Mouse (Mus musculus) gastrocnemius, adult 2 months (tissue): Measurements from ENCODE around the gene Rab40c. TPM values are rescaled to one million over a fixed set of nuclear protein-coding genes. Genes with fewer than 3 reads are reported as not detected.

Source experiments
- DNase-seq: peaks from one replicate; pipeline ENCODE4 v3.0.0; 2022
- H3K27ac ChIP-seq: fragments of 200-600 bp; 2 replicates; pipeline ENCODE4 v1.8.1; 2022; ENCODE audit warnings: mild to moderate bottlenecking
- H3K4me3 ChIP-seq: fragments of 200-600 bp; 2 replicates; pipeline ENCODE4 v1.8.1; 2022; ENCODE audit warnings: mild to moderate bottlenecking, moderate library complexity
- CTCF ChIP-seq: fragments of 200-600 bp; IDR thresholded peaks from 2 replicates; pipeline ENCODE4 v1.8.1; 2022; ENCODE audit warnings: antibody characterized with exemption, mild to moderate bottlenecking, moderate library complexity
- intact Hi-C: fragments of 180-260 bp; cut with DNase I; formaldehyde crosslinking; loops from one replicate; pipeline ENCODE4 v1.15.1; 2025
- total RNA-seq, 2 experiments: library from RNA; stranded (reverse); gene quantifications; 2 replicates each; pipeline ENCODE4 v1.2.3; 2021

Gene Rab40c
- total RNA-seq, 2 experiments from 2014 or later: 8.1 to 9.5 TPM

DNA sequence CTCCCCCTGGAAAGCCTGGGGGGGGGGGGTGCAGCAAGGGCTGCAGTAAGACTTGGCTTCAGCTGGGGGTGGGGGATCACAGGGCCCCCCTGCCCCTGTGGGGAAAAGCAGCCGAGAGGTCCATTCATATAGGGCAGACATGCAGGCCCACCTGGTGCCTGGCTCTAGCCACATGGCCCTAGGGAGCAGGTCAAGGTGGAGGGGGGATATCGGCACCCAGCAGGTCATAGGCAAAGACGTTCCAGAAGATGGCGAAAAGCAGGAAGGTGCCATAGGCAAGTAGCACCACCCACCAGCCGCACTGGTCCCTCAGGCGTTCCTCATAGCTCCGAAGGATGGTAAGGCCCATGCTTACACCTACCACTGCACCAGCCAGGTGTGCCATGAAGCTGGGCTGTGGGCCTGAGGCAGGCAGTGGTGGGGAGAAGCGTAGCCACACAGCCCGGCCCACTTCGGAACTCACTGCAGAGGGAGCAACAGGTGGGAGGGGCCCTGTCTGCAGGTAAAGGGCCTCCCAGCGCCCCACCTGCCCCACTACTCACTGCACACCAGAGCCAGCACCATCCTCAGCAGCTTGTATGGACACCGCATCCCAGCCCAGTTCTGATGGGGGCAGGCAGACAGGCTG lies 84.8 kb downstream of the Rab40c start:
- H3K27ac ChIP-seq: peak overlapping the region; percentile 99
- DNase-seq: no peak
- TF ChIP-seq CTCF: no peak
- intact Hi-C loops: loop anchor here (5.0 kb wide), 1 partner anchor 33 kb away; the partner anchor contains the start of gene Mcrip2
- H3K4me3 ChIP-seq: peak overlapping the region; percentile 95

DNA sequence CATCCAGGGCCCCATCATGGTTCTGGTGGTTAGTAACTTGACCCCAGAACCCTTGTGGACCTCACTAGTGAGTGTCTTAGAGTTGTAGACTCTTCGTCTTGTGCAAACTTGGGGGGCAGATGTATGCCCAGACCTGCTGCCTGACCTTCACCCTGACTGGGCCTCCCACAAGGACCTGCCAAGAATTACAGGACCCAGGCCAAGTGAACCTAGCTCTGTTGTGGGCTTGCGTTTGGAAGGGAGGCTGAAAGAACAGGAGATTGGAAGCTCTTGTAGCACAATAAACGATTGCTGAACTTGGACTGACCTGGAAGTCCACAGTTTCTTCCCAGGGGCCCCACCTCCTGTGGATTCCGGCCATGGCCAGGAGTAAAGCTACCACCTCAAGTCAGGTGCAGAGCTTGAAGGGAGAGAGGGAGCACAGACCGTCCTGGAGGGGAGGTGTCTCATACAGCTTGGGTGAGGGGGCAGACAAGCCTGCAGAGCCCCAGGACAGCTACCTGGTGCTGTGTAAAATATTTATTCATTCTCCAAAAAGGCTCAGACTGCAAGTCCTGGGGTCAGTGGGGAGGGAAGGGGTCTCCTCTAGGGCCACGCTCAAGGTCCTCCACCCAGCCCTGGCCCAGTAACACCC lies 85.4 kb downstream of the Rab40c start:
- intact Hi-C loops: loop anchor here (5.0 kb wide), 1 partner anchor 33 kb away; the partner anchor contains the start of gene Mcrip2
- H3K4me3 ChIP-seq: peak overlapping the region; percentile 95
- no peak for TF ChIP-seq CTCF
- DNase-seq: peak; percentile 58
- H3K27ac ChIP-seq: peak overlapping the region; percentile 99

DNA sequence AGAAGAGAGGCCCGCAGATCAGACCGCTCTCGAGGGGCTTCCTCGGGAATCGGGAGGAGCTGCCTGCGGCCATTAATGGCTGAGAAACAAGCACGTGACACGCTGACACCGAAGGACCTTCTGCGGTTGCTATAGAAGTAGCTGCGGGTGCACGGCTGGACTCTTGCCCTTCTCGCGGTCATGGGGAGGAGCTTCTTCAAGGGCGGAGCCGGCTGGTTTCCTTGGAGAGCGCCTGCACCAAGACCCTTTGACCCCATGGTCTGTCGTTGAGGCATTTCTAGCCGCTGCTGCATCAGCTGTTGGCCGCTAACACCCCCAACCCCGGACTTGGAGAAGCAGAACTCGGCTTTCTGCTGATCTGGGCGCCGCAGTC lies 86.2 kb downstream of the Rab40c start, which contains the start of gene Stub1:
Gene Stub1, minus strand, starts transcription at position 114 of the 373 bp plus-strand sequence.
- TF ChIP-seq CTCF: no peak
- intact Hi-C loops: loop anchor here (5.0 kb wide), 1 partner anchor 34 kb away; the partner anchor contains the start of gene Mcrip2
- Histone ChIP-seq H3K4me3 (peak within 1 kb of the TSS; percentile 95), H3K27ac (peak within 1 kb of the TSS; percentile 99)
- peak; percentile 97 for DNase-seq

DNA sequence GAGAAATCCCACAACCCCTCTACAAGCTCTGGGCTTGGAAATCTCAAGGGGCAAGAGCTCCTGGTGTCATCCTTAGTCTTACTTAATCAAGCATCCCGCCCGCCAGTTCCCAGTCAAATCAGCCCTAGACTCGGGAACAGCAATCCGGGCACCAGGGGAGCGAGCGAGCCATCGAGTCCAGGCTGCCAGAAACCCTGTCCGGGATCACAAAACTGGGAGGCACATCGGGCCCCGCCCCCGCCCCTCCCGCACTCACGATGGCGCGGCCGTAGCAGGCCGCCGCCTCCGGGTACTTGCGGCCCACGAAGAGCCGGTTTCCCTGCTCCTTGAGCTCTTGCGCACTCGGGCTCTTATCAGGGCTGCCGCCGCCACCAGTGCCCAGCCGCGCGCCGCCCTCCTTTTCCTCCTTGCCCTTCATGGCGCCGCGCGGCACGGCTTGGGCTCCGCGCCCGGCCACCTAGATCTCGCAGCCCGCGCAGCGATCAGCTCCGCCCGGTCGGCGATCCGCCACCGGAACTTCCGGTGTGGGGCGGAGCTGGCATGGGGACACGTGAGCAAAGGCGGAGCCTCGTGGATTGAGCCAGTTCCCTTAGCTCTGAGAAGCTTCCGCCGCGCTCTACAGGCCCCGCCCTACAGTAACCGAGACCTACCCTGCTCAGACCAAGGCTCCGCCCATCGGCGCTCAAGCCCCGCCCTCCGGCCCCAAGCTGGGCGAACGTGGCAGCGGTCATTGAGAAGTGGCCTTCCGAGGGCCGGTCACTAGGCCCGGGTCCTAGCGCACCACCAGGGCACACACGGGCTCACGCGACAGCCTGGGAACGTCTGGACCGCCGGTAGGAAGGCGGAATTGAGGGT lies 86.9 kb downstream of the Rab40c start:
- intact Hi-C loops: loop anchor here (5.0 kb wide), 1 partner anchor 35 kb away; the partner anchor contains the start of gene Mcrip2
- no peak; the same call in 1 of the 2 replicates for TF ChIP-seq CTCF
- peak; percentile 100 for DNase-seq
- H3K4me3 ChIP-seq: peak overlapping the region; percentile 95
- H3K27ac ChIP-seq: peak overlapping the region; percentile 99

Other genes starting within 250 kb of the Rab40c start
- gene Gng13, start 202.6 kb downstream of the Rab40c start, total RNA-seq: not detected
- gene Chtf18, start 192.3 kb downstream of the Rab40c start, total RNA-seq: under 1 TPM; 0.77 to 0.86 TPM
- gene Rpusd1, start 192.1 kb downstream of the Rab40c start, total RNA-seq: 1 to 10 TPM; 3.9 to 4.0 TPM
- gene Mslnl, start 183.7 kb downstream of the Rab40c start, total RNA-seq: not detected
- under 1 TPM in 1 of 2 experiments, not detected in 1; 0.33 TPM for gene Msln, start 165.3 kb downstream of the Rab40c start, total RNA-seq
- gene Narfl, start 146.0 kb downstream of the Rab40c start, total RNA-seq: 10 to 100 TPM; 28.6 to 38.7 TPM
- gene Haghl, start 134.1 kb downstream of the Rab40c start, total RNA-seq: 1 to 10 TPM; 9.0 to 9.1 TPM
- gene Ccdc78, start 133.1 kb downstream of the Rab40c start, total RNA-seq: not detected
- gene Fam173a, start 126.8 kb downstream of the Rab40c start, total RNA-seq: 10 to 100 TPM; 35.9 to 43.7 TPM
- gene AC134908.4, start 124.1 kb downstream of the Rab40c start, total RNA-seq: not detected
- 10 to 100 TPM; 40.4 to 41.0 TPM for gene Metrn, start 122.6 kb downstream of the Rab40c start, total RNA-seq
- 1 to 10 TPM; 1.4 to 2.2 TPM for gene Fbxl16, start 110.6 kb downstream of the Rab40c start, total RNA-seq
- 10 to 100 TPM in 1 of 2 experiments, 1 to 10 TPM in 1; 8.7 to 10.0 TPM for gene Wdr24, start 96.1 kb downstream of the Rab40c start, total RNA-seq
- 10 to 100 TPM; 11.5 to 13.0 TPM for gene Jmjd8, start 90.9 kb downstream of the Rab40c start, total RNA-seq
- 10 to 100 TPM; 85.8 to 93.8 TPM for gene Stub1, start 86.3 kb downstream of the Rab40c start, total RNA-seq
- gene Rhbdl1, start 82.4 kb downstream of the Rab40c start, total RNA-seq: 10 to 100 TPM; 17.2 to 20.2 TPM
- gene Gm20683, start 78.0 kb downstream of the Rab40c start, total RNA-seq: 10 to 100 TPM; 13.0 to 15.9 TPM
- 10 to 100 TPM; 58.1 to 89.3 TPM for gene Rhot2, start 74.9 kb downstream of the Rab40c start, total RNA-seq
- 1 to 10 TPM in 1 of 2 experiments, under 1 TPM in 1; 0.66 to 1.0 TPM for gene Wdr90, start 58.2 kb downstream of the Rab40c start, total RNA-seq
- gene Mcrip2, start 51.0 kb downstream of the Rab40c start, total RNA-seq: 100 to 1,000 TPM in 1 of 2 experiments, 10 to 100 TPM in 1; 85.3 to 117 TPM
- 10 to 100 TPM; 27.7 to 33.7 TPM for gene Mettl26, start 44.7 kb downstream of the Rab40c start, total RNA-seq
- gene Wfikkn1, start 38.9 kb downstream of the Rab40c start, total RNA-seq: under 1 TPM; 0.26 to 0.75 TPM
- 10 to 100 TPM; 21.0 to 28.6 TPM for gene Pigq, start 25.2 kb upstream of the Rab40c start, total RNA-seq
- not detected for gene Nhlrc4, start 25.2 kb upstream of the Rab40c start, total RNA-seq
- gene A930017K11Rik, start 32.8 kb upstream of the Rab40c start, total RNA-seq: not detected
- 1 to 10 TPM; 6.0 to 9.4 TPM for gene Capn15, start 66.1 kb upstream of the Rab40c start, total RNA-seq
- 10 to 100 TPM; 76.3 to 92.0 TPM for gene Rab11fip3, start 149.8 kb upstream of the Rab40c start, total RNA-seq
- 1 to 10 TPM; 2.1 to 3.0 TPM for gene Decr2, start 170.6 kb upstream of the Rab40c start, total RNA-seq
- 1 to 10 TPM; 1.6 to 2.5 TPM for gene Nme4, start 175.9 kb upstream of the Rab40c start, total RNA-seq
- gene Tmem8, start 193.6 kb upstream of the Rab40c start, total RNA-seq: under 1 TPM; 0.67 to 0.92 TPM
- 10 to 100 TPM; 54.1 to 73.2 TPM for gene Mrpl28, start 203.8 kb upstream of the Rab40c start, total RNA-seq
- 10 to 100 TPM; 15.9 TPM for gene Axin1, start 219.0 kb upstream of the Rab40c start, total RNA-seq